Mouse (Mus musculus) right cerebral cortex, postnatal 10 days (tissue): Measurements from ENCODE around the gene Fcgr1.
"Not testable (repeated sequence)": the region's sequence is repeated elsewhere in the genome, so short reads cannot be mapped to it uniquely, and the experiment has no call there.

Experiments
- DNase-seq, 2 experiments: peaks; one replicate each; pipeline ENCODE4 v3.0.0; 2021; ENCODE audit warnings: low spot score in 2 of 2

The Fcgr1 gene

GRCm38 (mm10) chr3:96273591-96274465 is 19.9 kb downstream of the Fcgr1 start:
- no peak for DNase-seq

GRCm38 (mm10) chr3:96269511-96270474 is 24.0 kb downstream of the Fcgr1 start, which contains the start of gene Hist2h2bb:
TSS of gene Hist2h2bb (plus strand) at chr3:96269752.
- DNase-seq: peak; percentile 94 to 98

GRCm38 (mm10) chr3:96268776-96269378 is 24.9 kb downstream of the Fcgr1 start:
- DNase-seq: not testable (repeated sequence)

- DNase-seq: peak; percentile 85 to 91
Measured at GRCm38 (mm10) chr3:96268051-96268775, 25.6 kb downstream of the Fcgr1 start, which contains the start of gene Hist2h3b. TSS of gene Hist2h3b (plus strand) at chr3:96268654.

GRCm38 (mm10) chr3:96267541-96267940 is 26.2 kb downstream of the Fcgr1 start:
- DNase-seq: no peak

- DNase-seq: no peak
Measured at GRCm38 (mm10) chr3:96266132-96266710, 27.5 kb downstream of the Fcgr1 start.

GRCm38 (mm10) chr3:96264404-96264949 is 29.3 kb downstream of the Fcgr1 start:
- DNase-seq: no peak

- DNase-seq: peak; percentile 47 to 64
Measured at GRCm38 (mm10) chr3:96263558-96264403, 30.0 kb downstream of the Fcgr1 start.

- peak; percentile 97 to 98 for DNase-seq
Measured at GRCm38 (mm10) chr3:96262979-96263550, 30.7 kb downstream of the Fcgr1 start, which contains the start of gene Hist2h4. TSS of gene Hist2h4 (minus strand) at chr3:96263311.

GRCm38 (mm10) chr3:96262216-96262875 is 31.4 kb downstream of the Fcgr1 start:
- peak; percentile 87 to 93 for DNase-seq

- no peak for DNase-seq
Measured at GRCm38 (mm10) chr3:96261623-96262022, 32.1 kb downstream of the Fcgr1 start.

- no peak for DNase-seq
Measured at GRCm38 (mm10) chr3:96260220-96260619, 33.5 kb downstream of the Fcgr1 start.

- no peak for DNase-seq
Measured at GRCm38 (mm10) chr3:96257190-96257589, 36.6 kb downstream of the Fcgr1 start.

- DNase-seq: no peak
Measured at GRCm38 (mm10) chr3:96255926-96256593, 37.7 kb downstream of the Fcgr1 start.

GRCm38 (mm10) chr3:96254683-96255355 is 39.0 kb downstream of the Fcgr1 start:
- peak in 1 of 2 experiments; percentile 52 for DNase-seq

GRCm38 (mm10) chr3:96251787-96252186 is 42.0 kb downstream of the Fcgr1 start:
- no peak for DNase-seq

- DNase-seq: no peak
Measured at GRCm38 (mm10) chr3:96250890-96251289, 42.9 kb downstream of the Fcgr1 start.
